Mouse (Mus musculus): ENCODE data around the gene Fos. TPM values are rescaled to one million over a fixed set of nuclear protein-coding genes. Genes with fewer than 3 reads are reported as not detected.
"Not testable (repeated sequence)": the region's sequence is repeated elsewhere in the genome, so short reads cannot be mapped to it uniquely, and the experiment has no call there.

The Fos gene
- polyA plus RNA-seq, 1 experiment from 2014 or later, result 2.2 TPM

- 93% methylated on average over 6 of the region's 6 CpGs for WGBS
- H3K36me3 ChIP-seq, result no peaks in the 10 kb centered on the region
- H3K4me1 ChIP-seq, result peaks cover 3% of the 10 kb centered on the region; the same call in 1 of the 2 replicates
- no peak overlapping the region for H3K4me3 ChIP-seq
- H3K9ac ChIP-seq (replicated peaks), result no peak overlapping the region
- H3K9me3 ChIP-seq, result no peaks in the 10 kb centered on the region
- H3K27ac ChIP-seq (replicated peaks), result no peak overlapping the region
- H3K4me2 ChIP-seq (replicated peaks), result no peak overlapping the region
- no peak for ATAC-seq (replicated peaks)
- H3K27me3 ChIP-seq, result no peaks in the 10 kb centered on the region
These were observed 45.9 kb downstream of the Fos start for GRCm38 (mm10) chr12:85519553-85519952.

- no peaks in the 10 kb centered on the region for H3K9me3 ChIP-seq
- WGBS, result 78% methylated on average over 6 of the region's 6 CpGs
- peaks cover 7% of the 10 kb centered on the region for H3K4me1 ChIP-seq
- H3K4me3 ChIP-seq, result no peak overlapping the region
- ATAC-seq (replicated peaks), result no peak
- no peaks in the 10 kb centered on the region for H3K27me3 ChIP-seq
- no peak overlapping the region for H3K9ac ChIP-seq (replicated peaks)
- no peak overlapping the region for H3K27ac ChIP-seq (replicated peaks)
- H3K4me2 ChIP-seq (replicated peaks), result no peak overlapping the region
- no peaks in the 10 kb centered on the region for H3K36me3 ChIP-seq
These were observed 47.4 kb downstream of the Fos start for GRCm38 (mm10) chr12:85521101-85521500.

- H3K9ac ChIP-seq (replicated peaks), result no peak overlapping the region
- no peak overlapping the region for H3K4me2 ChIP-seq (replicated peaks)
- 65% methylated on average over 1 of the region's 1 CpGs for WGBS
- no peak overlapping the region for H3K4me3 ChIP-seq
- H3K4me1 ChIP-seq, result peaks cover 7% of the 10 kb centered on the region
- no peak overlapping the region for H3K27ac ChIP-seq (replicated peaks)
- no peaks in the 10 kb centered on the region for H3K27me3 ChIP-seq
- no peaks in the 10 kb centered on the region for H3K36me3 ChIP-seq
- no peak for ATAC-seq (replicated peaks)
- H3K9me3 ChIP-seq, result no peaks in the 10 kb centered on the region
These were observed 48.0 kb downstream of the Fos start for GRCm38 (mm10) chr12:85521673-85522072.

GRCm38 (mm10) chr12:85522631-85523388, 49.1 kb downstream of the Fos start:
- no peak overlapping the region for H3K4me3 ChIP-seq

GRCm38 (mm10) chr12:85523421-85524192, 49.9 kb downstream of the Fos start:
- Histone ChIP-seq H3K4me1 (peaks cover 7% of the 10 kb centered on the region), H3K9me3 (no peaks in the 10 kb centered on the region), H3K36me3 (no peaks in the 10 kb centered on the region), H3K9ac (replicated peaks) (no peak overlapping the region), H3K27me3 (no peaks in the 10 kb centered on the region), H3K4me3 (no peak overlapping the region), H3K27ac (replicated peaks) (no peak overlapping the region), H3K4me2 (replicated peaks) (no peak overlapping the region)
- ATAC-seq (replicated peaks), result no peak
- WGBS, result 55% methylated on average over 14 of the region's 14 CpGs

More at GRCm38 (mm10) chr12:85522631-85523388, 49.1 kb downstream of the Fos start:
- Histone ChIP-seq H3K27ac (replicated peaks) (no peak overlapping the region), H3K4me1 (peaks cover 7% of the 10 kb centered on the region), H3K27me3 (no peaks in the 10 kb centered on the region), H3K9me3 (no peaks in the 10 kb centered on the region), H3K4me2 (replicated peaks) (no peak overlapping the region), H3K9ac (replicated peaks) (no peak overlapping the region), H3K36me3 (no peaks in the 10 kb centered on the region)
- 83% methylated on average over 7 of the region's 7 CpGs for WGBS
- ATAC-seq (replicated peaks), result no peak

GRCm38 (mm10) chr12:85524193-85524858, 50.6 kb downstream of the Fos start:
- Histone ChIP-seq H3K27me3 (no peaks in the 10 kb centered on the region), H3K36me3 (no peaks in the 10 kb centered on the region), H3K4me2 (replicated peaks) (no peak overlapping the region), H3K9ac (replicated peaks) (no peak overlapping the region), H3K9me3 (no peaks in the 10 kb centered on the region), H3K4me3 (no peak overlapping the region), H3K4me1 (peaks cover 7% of the 10 kb centered on the region), H3K27ac (replicated peaks) (no peak overlapping the region)
- ATAC-seq (replicated peaks), result no peak
- 36% methylated on average over 8 of the region's 8 CpGs for WGBS

- not testable (repeated sequence) for H3K4me3 ChIP-seq; H3K36me3 ChIP-seq; H3K27ac ChIP-seq (replicated peaks); ATAC-seq (replicated peaks); H3K27me3 ChIP-seq; H3K4me2 ChIP-seq (replicated peaks); H3K9me3 ChIP-seq; H3K4me1 ChIP-seq; H3K9ac ChIP-seq (replicated peaks)
- 60% methylated on average over 11 of the region's 11 CpGs for WGBS
These were observed 51.3 kb downstream of the Fos start for GRCm38 (mm10) chr12:85524859-85525495.

Other genes starting within 250 kb of the Fos start
- gene Mlh3, start 203.3 kb upstream of the Fos start, polyA plus RNA-seq (2015; fragmentation: Nextera tagmentation; extraction: Ambion mirVana), result 10.3 and 10.7 TPM in 2 replicates
- 56.4 TPM in 2 replicates for gene Acyp1, start 185.5 kb upstream of the Fos start, polyA plus RNA-seq (2015; fragmentation: Nextera tagmentation; extraction: Ambion mirVana)
- gene Zc2hc1c, start 185.3 kb upstream of the Fos start, polyA plus RNA-seq (2015; fragmentation: Nextera tagmentation; extraction: Ambion mirVana), result 1.1 TPM in 2 replicates
- 13.7 and 14.6 TPM in 2 replicates for gene Nek9, start 134.5 kb upstream of the Fos start, polyA plus RNA-seq (2015; fragmentation: Nextera tagmentation; extraction: Ambion mirVana)
- 150 and 156 TPM in 2 replicates for gene Tmed10, start 99.0 kb upstream of the Fos start, polyA plus RNA-seq (2015; fragmentation: Nextera tagmentation; extraction: Ambion mirVana)
- gene Jdp2, start 125.1 kb downstream of the Fos start, polyA plus RNA-seq (2015; fragmentation: Nextera tagmentation; extraction: Ambion mirVana), result 0.10 and 0.50 TPM in 2 replicates
- 0.40 and 0.66 TPM in 2 replicates for gene Batf, start 212.8 kb downstream of the Fos start, polyA plus RNA-seq (2015; fragmentation: Nextera tagmentation; extraction: Ambion mirVana)

All from forebrain, embryonic 15.5 days (tissue).